Mouse (Mus musculus) gastrocnemius, postnatal 36 days (tissue): Measurements from ENCODE around the gene Tnnt3. TPM values are rescaled to one million over a fixed set of nuclear protein-coding genes. Genes with fewer than 3 reads are reported as not detected.

ENCODE experiments used
- DNase-seq, 2 experiments: peaks; one replicate each; pipeline ENCODE4 v3.0.0; 2022
- intact Hi-C: fragments of 180-260 bp; cut with DNase I; formaldehyde crosslinking; loops from one replicate; pipeline ENCODE4 v1.15.1; 2025
- total RNA-seq, 2 experiments: library from RNA; stranded (reverse); gene quantifications; 2 replicates each; pipeline ENCODE4 v1.2.3; 2021

Gene Tnnt3
- total RNA-seq, 2 experiments from 2014 or later, result 32,612 to 32,921 TPM

DNA sequence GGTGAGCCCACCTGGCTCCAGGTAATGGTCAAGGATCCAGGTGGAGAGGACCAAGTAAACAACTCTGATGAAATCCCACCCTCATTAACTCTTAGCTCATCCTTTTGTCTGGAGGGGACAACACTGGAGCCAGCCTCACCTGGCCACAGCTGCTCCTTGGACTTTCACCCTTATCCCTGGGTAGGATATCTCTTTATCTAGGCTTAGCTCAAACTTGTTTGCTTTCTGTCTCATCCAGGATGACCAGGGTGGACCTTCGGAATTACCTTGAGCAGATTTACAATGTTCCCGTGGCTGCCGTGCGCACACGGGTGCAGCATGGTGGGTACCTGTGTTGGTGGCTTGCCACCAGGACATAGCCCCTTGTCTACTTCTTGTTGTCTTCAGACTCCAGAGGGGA, 37.2 kb downstream of the Tnnt3 start:
- DNase-seq, result no peak
- intact Hi-C loops, result no loop called here

DNA sequence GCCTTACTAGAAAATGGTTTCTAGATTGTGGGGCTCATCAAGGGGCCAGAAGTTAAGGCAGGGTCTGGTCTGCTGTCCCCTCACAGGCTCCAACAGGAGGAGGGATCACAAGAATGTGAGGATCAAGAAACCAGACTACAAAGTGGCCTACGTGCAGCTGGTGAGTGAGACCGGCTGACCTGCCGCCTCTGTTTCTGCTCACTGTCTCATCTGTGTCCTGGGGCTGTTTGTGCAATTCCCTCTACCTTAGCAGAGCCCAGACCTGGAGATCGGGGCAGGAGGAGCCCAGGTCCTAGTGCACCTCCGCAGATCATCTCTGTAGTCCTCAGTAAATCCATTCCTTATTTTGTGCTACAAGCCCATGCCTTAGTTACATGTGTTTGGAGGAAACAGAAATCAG, 38.5 kb downstream of the Tnnt3 start:
- intact Hi-C loops, result no loop called here
- DNase-seq, result no peak

DNA sequence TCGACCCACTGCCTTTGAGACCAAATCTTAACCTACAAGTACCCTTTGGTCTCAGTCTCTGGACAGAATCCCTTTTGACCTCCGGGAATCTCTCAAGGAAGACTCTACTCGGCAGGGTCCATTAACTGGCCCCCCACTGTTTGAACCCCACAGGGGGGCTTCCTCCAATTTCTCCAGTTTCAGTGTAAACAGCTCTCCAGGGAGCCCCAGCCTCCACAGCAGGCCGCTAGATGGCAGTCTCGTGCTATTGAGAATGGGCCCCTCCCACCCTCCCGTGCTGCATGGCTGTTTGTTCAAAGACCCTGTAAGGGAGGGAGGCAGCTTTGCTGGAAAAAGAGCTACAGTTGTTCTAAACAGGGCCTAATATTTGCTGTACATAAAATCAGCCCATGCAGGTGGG, 39.2 kb downstream of the Tnnt3 start:
- DNase-seq, result no peak
- intact Hi-C loops, result loop anchor here (1.0 to 2.0 kb wide), 2 partner anchors 43 to 137 kb away; no protein-coding TSS in a partner anchor

DNA sequence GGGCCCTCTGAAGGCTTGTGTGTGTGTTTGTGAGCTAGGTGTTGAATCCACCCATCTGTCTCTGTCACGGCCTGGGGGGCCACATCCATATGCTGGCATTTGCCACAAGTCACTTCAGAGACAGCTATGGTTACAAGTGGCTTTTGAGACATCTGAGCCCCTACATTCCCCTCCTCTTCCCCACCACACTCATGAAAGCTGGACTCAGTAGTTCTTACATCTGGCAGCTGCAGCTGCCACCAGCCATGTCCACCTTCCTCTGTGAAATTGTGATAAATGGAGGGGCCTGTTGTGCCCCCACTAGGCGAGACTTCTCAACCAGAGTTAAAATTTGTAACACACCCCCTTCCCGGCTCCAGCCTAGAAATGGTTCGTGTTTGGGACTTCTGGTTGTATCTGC, 39.7 kb downstream of the Tnnt3 start:
- intact Hi-C loops, result loop anchor here (1.0 to 2.0 kb wide), 2 partner anchors 43 to 137 kb away; no protein-coding TSS in a partner anchor
- DNase-seq, result no peak

DNA sequence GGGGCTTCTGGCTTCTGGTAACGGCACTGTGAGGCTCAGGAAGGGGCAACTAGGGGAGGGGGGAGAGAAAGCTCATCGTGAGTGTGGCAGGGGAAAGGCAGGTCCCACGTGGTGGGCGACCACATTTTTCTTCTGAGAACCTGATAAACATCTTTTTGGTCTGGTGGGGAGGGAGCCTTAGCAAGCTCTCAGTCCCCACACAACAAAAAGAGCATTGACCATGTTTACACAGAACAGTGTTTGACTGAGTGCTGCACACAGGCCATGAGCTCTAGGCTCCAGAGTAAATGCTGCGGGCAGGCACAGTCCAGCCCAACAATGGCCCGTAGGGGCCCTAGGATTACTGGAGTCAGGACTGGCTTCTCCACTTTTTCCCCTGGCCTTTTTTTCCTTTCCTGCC, 40.1 kb downstream of the Tnnt3 start:
- intact Hi-C loops, result loop anchor here (1.0 to 2.0 kb wide), 2 partner anchors 42 to 137 kb away; no protein-coding TSS in a partner anchor
- DNase-seq, result no peak

DNA sequence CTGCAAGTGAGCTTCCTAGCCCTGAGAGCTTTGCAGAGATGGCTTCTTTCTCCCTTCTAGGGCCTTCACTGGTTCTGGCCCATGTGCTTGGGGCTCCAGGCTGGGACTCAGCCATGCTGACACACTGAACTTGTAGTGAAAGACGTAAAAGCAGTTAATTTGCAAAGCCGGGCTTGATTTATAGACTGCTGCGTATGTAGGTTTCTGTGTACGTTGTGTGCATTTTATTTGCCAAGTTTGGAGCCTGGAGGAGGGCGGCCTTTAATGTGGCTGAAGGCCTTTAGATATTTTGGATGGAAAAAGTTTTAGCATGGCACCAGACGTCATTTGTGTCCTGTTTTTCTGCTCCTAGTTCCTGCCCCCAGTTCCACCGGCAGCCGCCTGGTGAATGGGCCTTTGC, 41.2 kb downstream of the Tnnt3 start:
- no peak for DNase-seq
- intact Hi-C loops, result loop anchor here (2.0 to 5.0 kb wide), 2 partner anchors 41 to 223 kb away; no protein-coding TSS in a partner anchor

DNA sequence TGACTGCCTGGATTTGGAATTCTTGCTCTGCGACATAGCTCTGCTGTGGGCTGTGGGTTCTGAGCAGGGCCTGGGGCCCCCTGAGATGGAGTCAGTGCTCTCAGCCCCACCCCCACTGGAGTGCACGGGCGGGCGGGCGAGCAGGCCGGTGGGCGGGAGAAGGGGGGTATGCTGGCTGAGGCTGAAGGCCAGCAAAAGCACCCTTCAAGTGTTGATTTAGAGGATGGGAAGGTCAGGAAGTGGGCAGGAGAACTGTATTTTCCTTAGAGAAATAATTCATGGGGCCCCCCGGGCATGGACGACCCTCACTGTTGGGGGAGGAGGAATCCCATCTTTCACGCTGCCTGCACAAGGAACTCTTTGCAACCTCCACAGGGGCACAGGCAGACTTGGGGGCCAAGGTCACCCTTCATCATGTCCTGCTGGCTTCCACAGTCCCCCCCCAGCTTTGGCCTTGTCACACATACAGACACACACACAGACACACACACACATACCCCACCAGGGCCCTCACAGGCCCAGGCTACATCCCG, 44.2 kb downstream of the Tnnt3 start:
- intact Hi-C loops, result loop anchor here (5.0 kb wide), 1 partner anchor 226 kb away; no protein-coding TSS in a partner anchor
- DNase-seq, result no peak

DNA sequence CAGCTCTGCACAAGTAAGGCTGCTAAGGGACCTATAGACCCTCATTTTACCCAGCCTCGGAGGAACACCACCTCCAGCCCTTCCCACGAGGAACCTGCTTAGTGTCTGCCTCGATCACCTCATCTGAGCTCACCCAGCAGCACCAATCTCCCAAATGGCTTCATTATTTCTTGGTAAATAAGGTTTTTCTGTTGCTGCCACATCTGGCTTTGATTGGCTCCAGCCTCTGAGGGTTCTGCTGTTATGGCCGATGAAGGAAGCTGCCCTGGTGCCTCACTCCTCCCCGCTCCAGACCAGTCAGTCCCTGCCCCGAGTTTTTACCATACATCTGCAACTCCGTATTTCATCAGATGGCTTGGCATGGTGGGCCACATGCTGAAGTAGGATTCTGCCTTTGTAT, 47.3 kb downstream of the Tnnt3 start:
- DNase-seq, result no peak
- intact Hi-C loops, result no loop called here

DNA sequence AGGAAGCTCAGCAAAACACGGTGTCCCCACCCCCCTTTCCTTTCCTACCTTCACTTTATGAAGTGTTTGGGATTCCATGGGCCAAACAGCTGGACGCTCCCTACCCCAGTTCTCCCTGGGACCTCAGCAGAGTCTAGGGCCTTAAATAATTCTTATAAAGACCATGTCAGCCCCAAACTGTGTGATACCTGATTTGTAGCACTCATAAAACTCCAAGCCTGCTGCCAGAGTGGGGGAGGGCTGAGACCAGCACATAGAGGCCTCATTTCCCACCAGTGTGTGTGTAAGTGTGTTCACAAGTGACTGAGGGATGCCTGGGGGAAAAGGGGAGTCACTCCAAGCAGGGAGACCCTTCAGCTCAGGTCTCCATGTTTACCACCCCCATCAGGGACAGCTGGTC, 49.2 kb downstream of the Tnnt3 start:
- intact Hi-C loops, result no loop called here
- no peak for DNase-seq

DNA sequence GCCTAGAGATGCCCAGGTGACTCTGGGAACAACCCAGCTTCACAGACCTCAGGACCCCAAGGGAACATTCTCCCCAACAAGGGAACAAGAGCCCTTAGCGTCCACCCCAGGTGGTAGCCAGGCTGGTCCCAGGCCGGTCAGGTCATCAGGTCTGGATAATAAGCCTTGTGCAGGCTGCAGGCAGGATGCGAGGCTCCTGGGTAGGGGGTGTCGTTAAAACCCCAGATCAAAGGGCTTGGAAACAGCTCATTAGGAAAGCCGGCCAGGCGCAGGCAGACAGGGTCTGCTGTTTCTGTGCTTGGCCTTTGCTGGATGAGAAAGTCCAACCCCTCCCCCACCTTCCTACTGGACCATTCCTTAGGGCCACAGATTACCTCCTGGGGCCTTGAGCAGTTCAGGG, 50.1 kb downstream of the Tnnt3 start:
- intact Hi-C loops, result no loop called here
- no peak for DNase-seq

DNA sequence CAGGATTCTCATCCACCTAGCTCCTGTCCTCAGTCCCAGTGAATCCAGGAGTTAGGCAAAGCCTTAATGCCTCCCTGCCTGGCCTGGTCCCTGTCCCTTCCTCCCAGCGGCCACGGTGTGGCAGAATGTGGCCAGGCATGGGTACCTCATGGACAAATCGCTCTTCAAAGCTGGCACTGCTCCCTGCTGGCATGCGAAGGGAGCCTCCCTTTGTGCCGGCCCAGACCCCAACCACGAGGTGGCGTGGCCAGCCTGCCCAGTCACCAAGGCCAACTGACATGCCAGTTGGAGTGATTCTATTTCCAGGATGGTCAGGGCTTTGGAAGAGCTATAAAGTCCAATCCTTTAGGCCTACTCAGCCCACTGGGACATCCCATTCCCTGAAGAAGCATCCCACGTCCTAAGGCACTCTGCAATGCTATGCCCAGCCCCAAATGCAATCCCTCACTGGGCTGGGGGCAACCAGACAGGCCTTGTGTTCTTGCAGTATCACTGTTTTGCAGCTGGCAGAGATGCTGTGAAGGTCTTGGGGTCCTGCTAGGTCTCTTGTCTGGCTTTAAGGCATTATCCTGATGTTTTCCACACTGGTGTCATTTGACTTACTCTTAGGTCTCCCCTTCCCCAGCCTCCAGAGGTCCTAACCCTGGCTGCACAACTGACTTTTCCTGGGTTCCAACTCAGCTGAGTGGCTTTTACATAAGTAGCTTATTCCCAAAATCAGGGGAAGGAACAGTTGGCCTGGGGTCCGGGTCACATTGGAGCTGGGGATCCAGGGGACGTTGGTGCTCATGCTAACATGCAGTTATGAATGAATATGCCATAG, 51.5 kb downstream of the Tnnt3 start:
- intact Hi-C loops, result no loop called here
- peak; percentile 73 to 75 for DNase-seq

DNA sequence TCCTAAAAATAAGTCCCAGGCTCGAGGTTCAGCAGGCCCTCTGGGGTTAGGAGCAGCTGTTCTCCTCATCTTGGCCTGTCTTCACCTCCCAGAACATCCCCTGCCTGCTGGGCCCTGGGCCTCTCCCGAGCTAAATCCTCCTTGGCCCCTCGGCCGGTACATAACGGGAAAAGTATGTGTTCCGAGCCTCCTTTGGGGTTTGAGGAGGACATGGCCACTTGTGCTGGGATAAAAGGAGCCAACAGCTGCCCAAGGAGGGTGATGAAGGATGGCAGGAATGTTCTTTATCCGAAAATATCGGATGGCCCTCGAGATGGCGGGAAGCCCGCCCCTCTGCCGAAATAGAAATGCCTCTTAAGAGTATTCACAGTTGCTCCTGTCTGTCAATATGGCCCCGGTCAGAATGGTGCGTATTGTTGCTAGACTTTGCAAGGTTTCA, 52.3 kb downstream of the Tnnt3 start:
- intact Hi-C loops, result no loop called here
- peak; percentile 72 to 76 for DNase-seq

DNA sequence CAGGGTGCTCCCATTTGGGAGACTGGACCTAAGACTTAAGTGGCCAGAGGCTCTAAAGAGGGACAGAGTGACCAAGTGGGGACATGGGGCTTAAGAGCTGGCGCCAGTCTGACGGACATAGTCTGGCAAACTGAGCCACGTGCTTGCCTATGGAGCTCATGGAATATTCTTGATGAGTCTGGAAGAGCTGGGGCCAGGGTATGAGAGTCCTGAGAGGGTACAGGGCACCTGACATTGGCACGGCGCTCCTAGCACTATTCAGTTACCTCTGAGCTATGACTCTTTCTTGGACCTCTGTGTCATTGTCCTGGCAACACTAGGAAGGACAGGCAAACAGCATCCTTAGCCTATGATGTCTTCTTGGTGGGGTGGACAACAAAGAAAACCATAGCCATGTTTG, 53.1 kb downstream of the Tnnt3 start:
- intact Hi-C loops, result loop anchor here (2.0 kb wide), 1 partner anchor 49 kb away; no protein-coding TSS in a partner anchor
- peak; percentile 50 to 56 for DNase-seq

DNA sequence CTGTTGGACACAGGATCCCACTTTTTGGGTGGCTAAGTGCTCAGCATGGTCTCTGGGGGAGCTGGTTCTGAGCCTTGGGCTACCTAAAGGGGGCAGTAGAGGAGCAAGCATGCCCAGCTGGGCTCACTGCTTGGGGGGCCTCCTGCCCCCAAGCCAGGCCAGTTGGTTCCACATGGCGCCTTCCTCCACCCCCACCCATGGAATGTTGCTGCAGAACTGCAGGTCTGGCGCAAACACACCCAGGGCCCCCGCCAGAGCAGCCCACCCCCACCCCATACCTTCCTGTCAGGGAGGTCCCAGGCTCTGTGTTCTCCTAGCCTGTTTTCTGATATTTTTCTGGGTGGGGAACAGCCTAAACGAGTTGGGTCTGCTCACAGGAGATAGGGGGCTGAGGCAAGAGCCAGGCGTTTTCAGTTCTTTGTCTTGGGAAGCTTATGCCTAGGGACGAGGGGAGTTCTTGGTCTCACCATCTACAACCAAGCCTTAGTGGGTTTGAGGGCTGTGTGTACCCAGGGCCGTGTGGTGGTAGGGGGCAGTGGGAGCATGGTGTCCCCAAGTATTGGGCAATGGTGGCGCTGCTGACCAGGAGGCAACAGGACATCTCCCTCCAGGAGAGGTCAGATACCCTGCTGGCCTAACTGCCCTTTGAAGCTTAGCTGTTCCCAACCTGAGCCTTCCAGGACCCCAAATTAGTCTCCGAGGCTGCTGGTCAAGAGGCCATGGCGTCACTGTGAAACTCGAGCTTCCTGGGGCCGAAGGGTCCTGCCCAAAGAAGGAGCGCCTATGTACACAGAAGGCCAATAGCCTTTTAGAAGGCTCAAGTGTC, 54.2 kb downstream of the Tnnt3 start:
- intact Hi-C loops, result loop anchor here (2.0 kb wide), 1 partner anchor 48 kb away; no protein-coding TSS in a partner anchor
- peak; percentile 56 to 63 for DNase-seq

DNA sequence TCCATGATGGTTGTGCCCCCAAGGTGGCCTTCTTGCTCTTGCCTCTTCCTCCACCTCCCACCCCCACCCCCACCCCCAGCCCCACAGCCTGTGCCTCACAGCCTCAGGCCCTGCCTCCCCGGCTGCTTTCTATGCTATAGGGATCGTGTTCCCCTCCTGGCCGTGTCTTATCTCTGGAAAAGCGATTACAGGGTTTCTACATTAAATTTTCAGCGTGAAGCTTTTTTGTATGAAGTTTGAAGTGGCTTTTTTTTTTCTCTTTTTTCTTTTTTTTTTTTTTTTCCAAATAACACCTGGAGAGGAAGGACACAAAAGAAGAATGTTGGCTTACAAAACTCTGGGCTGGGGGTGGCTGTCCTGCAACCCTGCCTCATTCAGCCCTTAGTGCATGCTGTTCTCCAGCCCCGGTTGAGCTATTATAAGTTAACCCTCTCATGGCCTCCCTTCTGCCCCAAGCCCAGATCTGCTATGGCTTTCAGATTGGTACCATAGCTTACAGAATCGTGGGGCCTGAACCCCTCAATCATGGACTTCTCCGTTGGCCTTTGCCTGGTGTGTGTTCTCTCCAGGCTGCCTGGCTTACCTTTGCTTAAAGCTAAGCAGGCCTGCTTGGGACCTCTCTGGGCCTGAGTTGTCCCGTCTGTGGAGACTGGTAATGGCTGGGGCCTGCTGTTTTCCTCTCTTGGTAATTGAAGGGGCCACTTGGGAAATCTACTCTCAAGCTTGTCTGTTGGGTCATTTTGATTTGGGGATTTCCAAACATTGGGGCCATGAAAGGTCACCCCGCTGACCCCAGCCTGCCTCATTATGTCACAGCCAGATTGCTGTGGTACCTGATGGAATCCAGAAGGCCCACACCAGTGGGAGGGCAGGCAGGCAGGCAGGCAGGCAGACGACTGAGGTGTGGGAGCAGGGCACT, 55.0 kb downstream of the Tnnt3 start:
- intact Hi-C loops, result loop anchor here (2.0 kb wide), 1 partner anchor 47 kb away; no protein-coding TSS in a partner anchor

DNA sequence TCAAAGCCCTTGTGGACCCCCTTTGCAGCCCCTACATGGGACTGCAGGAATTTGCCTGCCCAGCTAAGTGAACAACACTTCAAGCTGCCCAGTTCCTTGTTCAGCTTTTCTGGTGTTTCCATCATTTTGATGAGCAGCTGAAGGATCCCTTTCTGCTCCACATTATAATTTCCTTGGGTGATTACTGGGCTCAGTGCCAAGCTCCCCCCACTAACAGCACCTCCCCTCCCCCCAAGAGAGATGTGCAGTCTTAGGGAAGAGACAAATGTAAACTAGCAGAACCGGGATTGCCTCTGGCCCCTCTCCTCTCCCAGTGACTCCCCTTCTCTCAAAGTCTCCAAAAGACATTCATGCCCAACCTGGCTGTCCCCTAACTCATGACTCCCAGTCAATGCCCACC, 56.0 kb downstream of the Tnnt3 start:
- DNase-seq, result no peak
- intact Hi-C loops, result no loop called here

More for the DNA sequence above, 55.0 kb downstream of the Tnnt3 start:
- no peak for DNase-seq

DNA sequence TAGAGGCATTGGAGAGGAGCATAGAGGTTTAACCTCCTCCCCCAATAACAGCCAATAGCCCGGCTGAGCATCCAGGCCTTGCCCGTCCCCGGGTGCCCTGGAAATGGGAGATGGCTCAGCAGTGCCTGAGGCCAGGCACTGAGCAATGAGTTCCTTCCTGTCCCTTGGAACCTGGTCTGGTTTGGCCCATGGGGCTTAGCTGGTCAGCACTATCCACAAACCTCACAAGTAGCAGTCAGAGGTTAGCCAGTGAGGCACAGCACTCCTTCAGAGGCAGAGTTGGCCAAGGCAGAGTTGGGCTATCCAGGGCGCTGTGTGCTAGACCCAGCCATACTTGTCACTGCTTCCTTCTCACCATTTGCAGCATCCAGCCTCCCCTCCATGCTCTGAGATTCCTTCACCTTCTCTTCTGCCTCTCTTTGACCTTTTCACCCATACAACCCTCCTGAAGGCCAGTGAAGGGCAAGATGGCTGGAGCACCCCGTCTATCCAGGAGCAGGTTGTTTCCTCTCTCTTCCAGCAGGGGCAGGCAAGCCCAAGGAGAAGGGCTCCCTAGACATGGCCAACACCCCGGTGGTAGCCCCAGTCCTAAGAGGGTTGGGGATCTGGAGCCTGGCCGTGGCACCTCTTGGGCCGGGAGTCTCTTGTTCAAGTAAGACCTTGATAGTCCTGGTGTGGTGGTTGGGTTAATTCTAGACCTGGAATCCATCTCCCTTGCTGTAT, 56.9 kb downstream of the Tnnt3 start:
- intact Hi-C loops, result no loop called here
- peak in 1 of 2 experiments; percentile 40 for DNase-seq

DNA sequence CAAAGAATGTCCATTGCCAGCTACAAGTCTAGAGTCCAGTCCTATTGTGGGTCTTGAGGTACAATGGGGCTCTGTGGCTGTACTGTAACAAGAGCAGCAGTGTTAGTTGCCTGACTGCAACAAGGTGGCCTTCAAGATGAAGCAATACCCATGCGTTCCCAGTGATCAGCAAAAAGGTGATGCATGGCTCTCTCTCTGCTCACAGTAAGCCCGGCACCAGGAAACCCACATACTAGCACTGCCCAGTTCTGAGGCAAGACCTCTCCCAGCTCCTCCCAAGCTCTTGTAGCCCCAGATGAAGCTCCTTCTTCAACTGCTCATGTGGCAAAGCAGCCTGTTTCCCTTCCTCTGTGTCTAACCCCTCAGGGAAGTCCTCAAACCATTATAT, 57.4 kb downstream of the Tnnt3 start:
- no peak for DNase-seq
- intact Hi-C loops, result no loop called here

DNA sequence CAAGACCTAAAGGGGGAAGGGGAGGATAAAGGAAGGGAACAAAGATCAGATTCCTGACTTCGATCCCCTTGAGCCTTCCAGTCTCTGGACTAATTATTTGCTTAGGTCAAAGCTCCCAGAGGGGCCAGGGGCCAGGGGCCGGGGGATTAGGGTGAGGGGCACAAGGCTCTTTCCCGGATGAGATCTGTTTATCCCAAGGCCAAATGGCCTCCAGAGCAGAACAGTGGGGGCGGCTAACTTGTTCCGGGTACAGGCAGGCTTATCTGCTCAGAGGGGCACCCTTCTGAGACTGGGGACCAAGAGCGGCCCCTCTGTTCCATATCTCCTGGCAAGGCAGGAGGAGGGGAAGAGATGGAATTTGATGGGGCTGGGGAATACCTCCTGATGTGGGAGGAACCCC, 59.1 kb downstream of the Tnnt3 start:
- DNase-seq, result peak in 1 of 2 experiments; percentile 13
- intact Hi-C loops, result no loop called here
